ENCODE assay signal across 10 mouse cellular contexts in genomic region chr7:119739798-119740468, GRCm38 (mm10). TPM values are rescaled to one million over a fixed set of nuclear protein-coding genes. Genes with fewer than 3 reads are reported as not detected.
DNase-seq lines count a peak whose midpoint lies in the region; ATAC-seq and TF ChIP-seq lines count a peak whose summit lies in the region.
"Not testable (repeated sequence)": the region's sequence is repeated elsewhere in the genome, so short reads cannot be mapped to it uniquely, and the experiment has no call there.
"Had no signal": no experiment of that assay in that cellular context is flagged by ENCODE, and none has a peak within 500 bp of the region (broad histone marks: within the 10 kb centered on the region; RNA-seq: fewer than 3 reads in every experiment).

No protein-coding gene starts in this region.

- H3K9me3 ChIP-seq in forebrain, embryonic 14.5 days (replicated peaks; ENCODE audit: control insufficient read depth, low read length); heart, embryonic 16.5 days (replicated peaks; ENCODE audit: control insufficient read depth, low read length); intestine, postnatal 0 days (ENCODE audit: control insufficient read depth); liver, embryonic 11.5 days (ENCODE audit: control insufficient read depth, low read length); neural tube, embryonic 14.5 days (ENCODE audit: control insufficient read depth, low read length): not testable (repeated sequence)

- H3K36me3 ChIP-seq in forebrain, embryonic 14.5 days (ENCODE audit: control insufficient read depth, insufficient read depth, low read length); heart, embryonic 16.5 days (ENCODE audit: control insufficient read depth, insufficient read depth); intestine, postnatal 0 days (ENCODE audit: control insufficient read depth, insufficient read depth); liver, embryonic 11.5 days (ENCODE audit: control insufficient read depth, insufficient read depth, low read length); neural tube, embryonic 14.5 days (ENCODE audit: control insufficient read depth, insufficient read depth, low read length): not testable (repeated sequence)

- peak overlapping the region; percentile 40 for H3K4me2 ChIP-seq in forebrain, embryonic 14.5 days (ENCODE audit: low read length)
- peak overlapping the region; percentile 62 for H3K4me2 ChIP-seq in heart, embryonic 16.5 days (ENCODE audit: low read depth, low read length)
- peak overlapping the region; percentile 63 for H3K4me2 ChIP-seq in intestine, postnatal 0 days (replicated peaks; ENCODE audit: low read depth)
- peak overlapping the region; percentile 43 for H3K4me2 ChIP-seq in liver, embryonic 11.5 days
- H3K4me2 ChIP-seq in neural tube, embryonic 14.5 days (ENCODE audit: low read depth, low read length), result peak overlapping the region; percentile 38

- TF ChIP-seq CTCF in intestine, postnatal 0 days (IDR thresholded peaks at IDR 0.05; ENCODE audit: low read depth), result not testable (repeated sequence)

- not testable (repeated sequence) for H3K4me1 ChIP-seq in forebrain, embryonic 14.5 days (ENCODE audit: control insufficient read depth, insufficient read depth, low read length); heart, embryonic 16.5 days (ENCODE audit: control insufficient read depth, insufficient read depth, low read length); intestine, postnatal 0 days (replicated peaks; ENCODE audit: control insufficient read depth, insufficient read depth, low read length); liver, embryonic 11.5 days (replicated peaks; ENCODE audit: control insufficient read depth, insufficient read depth, low read length); neural tube, embryonic 14.5 days (ENCODE audit: control insufficient read depth, insufficient read depth, low read length)

- peak overlapping the region; percentile 47; the same call in 1 of the 2 replicates for H3K9ac ChIP-seq in forebrain, embryonic 14.5 days (ENCODE audit: low read length)
- not testable (repeated sequence) for H3K9ac ChIP-seq in heart, embryonic 16.5 days (ENCODE audit: low read length); intestine, postnatal 0 days (ENCODE audit: low read depth, low read length); liver, embryonic 11.5 days (ENCODE audit: low read depth, low read length)
- H3K9ac ChIP-seq in neural tube, embryonic 14.5 days (replicated peaks; ENCODE audit: low read depth, low read length), result 0 out of 2 replicates have a peak overlapping the region, but pooled peaks have one; percentile 25

- peak; percentile 46 for DNase-seq in embryo, embryonic 9.5 days (ENCODE audit: extremely low spot score)
- peak; percentile 7 for DNase-seq in forebrain, embryonic 14.5 days (ENCODE audit: low spot score)
- DNase-seq in liver, embryonic 11.5 days (ENCODE audit: low spot score), result not testable (repeated sequence)

- H3K27me3 ChIP-seq in forebrain, embryonic 14.5 days (replicated peaks; ENCODE audit: control insufficient read depth, insufficient read depth, low read length); heart, embryonic 16.5 days (ENCODE audit: control insufficient read depth, insufficient read depth, low read length); intestine, postnatal 0 days (replicated peaks; ENCODE audit: control insufficient read depth, insufficient read depth, low read length); liver, embryonic 11.5 days (replicated peaks; ENCODE audit: control insufficient read depth, insufficient read depth, low read length); neural tube, embryonic 14.5 days (ENCODE audit: control insufficient read depth, insufficient read depth, low read length): not testable (repeated sequence)

- not testable (repeated sequence) for H3K27ac ChIP-seq in forebrain, embryonic 14.5 days (ENCODE audit: low read depth, low read length); heart, embryonic 16.5 days (ENCODE audit: low read length); intestine, postnatal 0 days (ENCODE audit: low read depth, low read length); liver, embryonic 11.5 days (ENCODE audit: low read depth, low read length); neural tube, embryonic 14.5 days (ENCODE audit: low read depth, low read length)

- WGBS in forebrain, embryonic 14.5 days, result 0% methylated on average over 22 of the region's 44 CpGs
- under 1% methylated on average over 19 of the region's 44 CpGs for WGBS in heart, embryonic 16.5 days
- WGBS in intestine, postnatal 0 days, result 9% methylated on average over 16 of the region's 44 CpGs
- under 1% methylated on average over 21 of the region's 44 CpGs for WGBS in liver, embryonic 11.5 days
- WGBS in neural tube, embryonic 14.5 days, result 2% methylated on average over 25 of the region's 44 CpGs

- ATAC-seq in forebrain, embryonic 14.5 days, result peak; percentile 83
- ATAC-seq in heart, embryonic 16.5 days (replicated peaks; ENCODE audit: extremely low read depth, insufficient read depth, low FRiP score); intestine, postnatal 0 days; liver, embryonic 11.5 days (replicated peaks; ENCODE audit: low FRiP score): not testable (repeated sequence)
- ATAC-seq in megakaryocyte-erythroid progenitor cell, adult 5-6 weeks (replicated peaks; ENCODE audit: low FRiP score, low TSS enrichment, poor library complexity, severe bottlenecking), result 0 out of 2 replicates have a peak, but pooled peaks have one; percentile 33
- peak; percentile 74 for ATAC-seq in neural tube, embryonic 14.5 days (ENCODE audit: low read depth)

- H3K4me3 ChIP-seq in forebrain, embryonic 14.5 days (ENCODE audit: low read depth, low read length), result peak overlapping the region; percentile 30
- peak overlapping the region; percentile 42 for H3K4me3 ChIP-seq in heart, embryonic 16.5 days (ENCODE audit: low read length)
- H3K4me3 ChIP-seq in intestine, postnatal 0 days (ENCODE audit: low read depth, low read length), result peak overlapping the region; percentile 20; the same call in 1 of the 2 replicates
- peak overlapping the region; percentile 36 for H3K4me3 ChIP-seq in liver, embryonic 11.5 days (ENCODE audit: low read depth, low read length)
- H3K4me3 ChIP-seq in neural tube, embryonic 14.5 days (ENCODE audit: low read depth, low read length), result peak overlapping the region; percentile 32

RNA-seq across cellular contexts. Expression of gene Thumpd1, which starts 19.3 kb away (rescaled TPM):
- polyA plus RNA-seq in forebrain, embryonic 14.5 days (2014; fragmentation: Nextera tagmentation; extraction: Ambion mirVana), result 92.9 and 102 TPM in 2 replicates
- 49.1 and 57.9 TPM in 2 replicates for polyA plus RNA-seq in heart, embryonic 16.5 days (2015; fragmentation: Nextera tagmentation; extraction: Ambion mirVana)
- polyA plus RNA-seq in intestine, postnatal 0 days (2015; fragmentation: Nextera tagmentation; extraction: Ambion mirVana), result 23.2 and 23.8 TPM in 2 replicates
- polyA plus RNA-seq in liver, embryonic 11.5 days (2014; fragmentation: Nextera tagmentation; extraction: Ambion mirVana), result 88.1 and 94.4 TPM in 2 replicates
- 41.2 and 48.7 TPM in 2 replicates for total RNA-seq in megakaryocyte-erythroid progenitor cell, adult 5-6 weeks (2014; fragmentation: Nextera tagmentation)
- total RNA-seq in megakaryocyte-erythroid progenitor cell, adult 5-6 weeks (2017), result 135 and 168 TPM in 2 replicates
- polyA plus RNA-seq in neural tube, embryonic 14.5 days (2014; fragmentation: Nextera tagmentation; extraction: Ambion mirVana), result 67.8 and 79.0 TPM in 2 replicates

RNA-seq across cellular contexts. Expression of gene Acsm3, which starts 20.8 kb away (rescaled TPM):
- polyA plus RNA-seq in forebrain, embryonic 14.5 days (2014; fragmentation: Nextera tagmentation; extraction: Ambion mirVana), result 0.30 TPM in 1 of 2 replicates, not detected in the other
- 0.11 and 0.12 TPM in 2 replicates for polyA plus RNA-seq in heart, embryonic 16.5 days (2015; fragmentation: Nextera tagmentation; extraction: Ambion mirVana)
- polyA plus RNA-seq in intestine, postnatal 0 days (2015; fragmentation: Nextera tagmentation; extraction: Ambion mirVana), result 0.80 and 0.94 TPM in 2 replicates
- 0.27 and 0.43 TPM in 2 replicates for polyA plus RNA-seq in liver, embryonic 11.5 days (2014; fragmentation: Nextera tagmentation; extraction: Ambion mirVana)
- total RNA-seq in megakaryocyte-erythroid progenitor cell, adult 5-6 weeks (2014; fragmentation: Nextera tagmentation), result not detected in 2 replicates
- 0.23 TPM in 1 of 2 replicates, not detected in the other for total RNA-seq in megakaryocyte-erythroid progenitor cell, adult 5-6 weeks (2017)
- 0.16 and 0.27 TPM in 2 replicates for polyA plus RNA-seq in neural tube, embryonic 14.5 days (2014; fragmentation: Nextera tagmentation; extraction: Ambion mirVana)
- total RNA-seq: left cerebral cortex, postnatal 36 days had no signal

RNA-seq across cellular contexts. Expression of gene Acsm4, which starts 50.1 kb away (rescaled TPM):
- polyA plus RNA-seq in forebrain, embryonic 14.5 days (2014; fragmentation: Nextera tagmentation; extraction: Ambion mirVana), result not detected in 2 replicates
- polyA plus RNA-seq in heart, embryonic 16.5 days (2015; fragmentation: Nextera tagmentation; extraction: Ambion mirVana), result not detected in 2 replicates
- polyA plus RNA-seq in intestine, postnatal 0 days (2015; fragmentation: Nextera tagmentation; extraction: Ambion mirVana), result not detected in 2 replicates
- polyA plus RNA-seq in liver, embryonic 11.5 days (2014; fragmentation: Nextera tagmentation; extraction: Ambion mirVana), result not detected in 2 replicates
- not detected in 2 replicates for total RNA-seq in megakaryocyte-erythroid progenitor cell, adult 5-6 weeks (2014; fragmentation: Nextera tagmentation)
- not detected in 2 replicates for total RNA-seq in megakaryocyte-erythroid progenitor cell, adult 5-6 weeks (2017)
- not detected in 2 replicates for polyA plus RNA-seq in neural tube, embryonic 14.5 days (2014; fragmentation: Nextera tagmentation; extraction: Ambion mirVana)
- total RNA-seq: adrenal gland, adult 18-20 months; heart, adult 18-20 months; left cerebral cortex, postnatal 36 days had no signal

RNA-seq across cellular contexts. Expression of gene Rexo5, which starts 53.9 kb away (rescaled TPM):
- 10.5 and 13.7 TPM in 2 replicates for polyA plus RNA-seq in forebrain, embryonic 14.5 days (2014; fragmentation: Nextera tagmentation; extraction: Ambion mirVana)
- polyA plus RNA-seq in heart, embryonic 16.5 days (2015; fragmentation: Nextera tagmentation; extraction: Ambion mirVana), result 13.5 and 17.2 TPM in 2 replicates
- 4.1 and 6.5 TPM in 2 replicates for polyA plus RNA-seq in intestine, postnatal 0 days (2015; fragmentation: Nextera tagmentation; extraction: Ambion mirVana)
- polyA plus RNA-seq in liver, embryonic 11.5 days (2014; fragmentation: Nextera tagmentation; extraction: Ambion mirVana), result 16.3 and 19.2 TPM in 2 replicates
- total RNA-seq in megakaryocyte-erythroid progenitor cell, adult 5-6 weeks (2014; fragmentation: Nextera tagmentation), result 68.4 and 72.0 TPM in 2 replicates
- total RNA-seq in megakaryocyte-erythroid progenitor cell, adult 5-6 weeks (2017), result 44.8 and 45.8 TPM in 2 replicates
- polyA plus RNA-seq in neural tube, embryonic 14.5 days (2014; fragmentation: Nextera tagmentation; extraction: Ambion mirVana), result 8.4 and 14.3 TPM in 2 replicates

RNA-seq across cellular contexts. Expression of gene Eri2, which starts 53.9 kb away (rescaled TPM):
- 27.0 and 31.2 TPM in 2 replicates for polyA plus RNA-seq in forebrain, embryonic 14.5 days (2014; fragmentation: Nextera tagmentation; extraction: Ambion mirVana)
- polyA plus RNA-seq in heart, embryonic 16.5 days (2015; fragmentation: Nextera tagmentation; extraction: Ambion mirVana), result 13.3 TPM in 2 replicates
- 4.2 and 5.0 TPM in 2 replicates for polyA plus RNA-seq in intestine, postnatal 0 days (2015; fragmentation: Nextera tagmentation; extraction: Ambion mirVana)
- 22.6 and 24.5 TPM in 2 replicates for polyA plus RNA-seq in liver, embryonic 11.5 days (2014; fragmentation: Nextera tagmentation; extraction: Ambion mirVana)
- 23.0 and 32.7 TPM in 2 replicates for total RNA-seq in megakaryocyte-erythroid progenitor cell, adult 5-6 weeks (2014; fragmentation: Nextera tagmentation)
- 19.5 and 20.3 TPM in 2 replicates for total RNA-seq in megakaryocyte-erythroid progenitor cell, adult 5-6 weeks (2017)
- 18.3 and 21.2 TPM in 2 replicates for polyA plus RNA-seq in neural tube, embryonic 14.5 days (2014; fragmentation: Nextera tagmentation; extraction: Ambion mirVana)
